Mouse (Mus musculus): ENCODE measurements around the gene Oas2. TPM values are rescaled to one million over a fixed set of nuclear protein-coding genes. Genes with fewer than 3 reads are reported as not detected.

Gene Oas2
- polyA plus RNA-seq, 1 experiment from 2014 or later: 0.07 TPM

Other genes starting within 250 kb of the Oas2 start
- 25.1 and 29.3 TPM in 2 replicates for gene Plbd2, start 246.2 kb downstream of the Oas2 start, polyA plus RNA-seq (2015; fragmentation: Nextera tagmentation; extraction: Ambion mirVana)
- 2.3 and 2.4 TPM in 2 replicates for gene Slc8b1, start 238.7 kb downstream of the Oas2 start, polyA plus RNA-seq (2015; fragmentation: Nextera tagmentation; extraction: Ambion mirVana)
- gene Tpcn1, start 161.2 kb downstream of the Oas2 start, polyA plus RNA-seq (2015; fragmentation: Nextera tagmentation; extraction: Ambion mirVana): 12.6 and 15.6 TPM in 2 replicates
- gene Iqcd, start 160.8 kb downstream of the Oas2 start, polyA plus RNA-seq (2015; fragmentation: Nextera tagmentation; extraction: Ambion mirVana): 1.4 and 2.0 TPM in 2 replicates
- 23.0 and 23.9 TPM in 2 replicates for gene Rita1, start 137.3 kb downstream of the Oas2 start, polyA plus RNA-seq (2015; fragmentation: Nextera tagmentation; extraction: Ambion mirVana)
- gene Ddx54, start 137.1 kb downstream of the Oas2 start, polyA plus RNA-seq (2015; fragmentation: Nextera tagmentation; extraction: Ambion mirVana): 43.9 and 44.3 TPM in 2 replicates
- not detected in 2 replicates for gene Cfap73, start 115.6 kb downstream of the Oas2 start, polyA plus RNA-seq (2015; fragmentation: Nextera tagmentation; extraction: Ambion mirVana)
- gene Rasal1, start 101.0 kb downstream of the Oas2 start, polyA plus RNA-seq (2015; fragmentation: Nextera tagmentation; extraction: Ambion mirVana): 0.15 TPM in 1 of 2 replicates, not detected in the other
- 25.1 and 34.2 TPM in 2 replicates for gene Dtx1, start 37.9 kb downstream of the Oas2 start, polyA plus RNA-seq (2015; fragmentation: Nextera tagmentation; extraction: Ambion mirVana)
- gene Oas3, start 27.8 kb upstream of the Oas2 start, polyA plus RNA-seq (2015; fragmentation: Nextera tagmentation; extraction: Ambion mirVana): 0.16 and 0.45 TPM in 2 replicates
- gene Oas1e, start 45.7 kb upstream of the Oas2 start, polyA plus RNA-seq (2015; fragmentation: Nextera tagmentation; extraction: Ambion mirVana): 0.19 and 0.27 TPM in 2 replicates
- 0.20 and 0.31 TPM in 2 replicates for gene Oas1c, start 62.7 kb upstream of the Oas2 start, polyA plus RNA-seq (2015; fragmentation: Nextera tagmentation; extraction: Ambion mirVana)
- gene Oas1f, start 97.5 kb upstream of the Oas2 start, polyA plus RNA-seq (2015; fragmentation: Nextera tagmentation; extraction: Ambion mirVana): not detected in 2 replicates
- not detected in 2 replicates for gene Oas1h, start 111.6 kb upstream of the Oas2 start, polyA plus RNA-seq (2015; fragmentation: Nextera tagmentation; extraction: Ambion mirVana)
- 0.27 and 0.35 TPM in 2 replicates for gene Oas1g, start 137.8 kb upstream of the Oas2 start, polyA plus RNA-seq (2015; fragmentation: Nextera tagmentation; extraction: Ambion mirVana)
- 0.34 and 0.63 TPM in 2 replicates for gene Oas1a, start 157.7 kb upstream of the Oas2 start, polyA plus RNA-seq (2015; fragmentation: Nextera tagmentation; extraction: Ambion mirVana)
- gene Oas1d, start 164.7 kb upstream of the Oas2 start, polyA plus RNA-seq (2015; fragmentation: Nextera tagmentation; extraction: Ambion mirVana): not detected in 2 replicates

Measured in midbrain, embryonic 13.5 days (tissue).